Mouse (Mus musculus): ENCODE measurements at regions not wholly inside any gene's neighbourhood (a gene's known extent, or its start where the extent isn't known, plus 50 kb on each side); places are given as distances from the start of the nearest gene placed in this dataset.

DNA sequence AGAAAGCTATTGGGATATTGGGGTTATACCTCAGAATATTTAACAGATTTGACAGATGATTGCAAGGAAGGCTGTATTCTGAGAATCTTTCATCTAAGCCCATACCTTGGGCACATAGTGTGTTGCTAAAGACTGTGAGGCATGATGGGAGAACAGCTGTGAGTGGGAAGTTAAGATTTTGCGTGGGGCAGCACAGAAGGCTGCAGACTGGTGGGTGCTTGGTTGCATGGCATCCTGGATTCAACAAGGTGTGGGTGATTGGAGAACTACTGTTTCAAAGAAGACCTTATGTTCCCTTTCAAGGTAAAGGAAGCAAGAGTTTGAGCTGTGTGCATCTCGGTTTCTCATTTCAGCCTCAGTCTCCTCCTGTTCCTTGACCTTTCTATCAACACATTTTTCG lies 584.8 kb downstream of the Sh2d4b start:
- ATAC-seq, result no peak
- Histone ChIP-seq H3K9ac (replicated peaks) (no peak overlapping the region), H3K4me2 (replicated peaks) (no peak overlapping the region), H3K36me3 (no peaks in the 10 kb centered on the region), H3K27me3 (no peaks in the 10 kb centered on the region), H3K4me3 (replicated peaks) (no peak overlapping the region), H3K27ac (no peak overlapping the region), H3K4me1 (replicated peaks) (no peaks in the 10 kb centered on the region), H3K9me3 (no peaks in the 10 kb centered on the region)
- 85% methylated on average over 3 of the region's 3 CpGs for WGBS

DNA sequence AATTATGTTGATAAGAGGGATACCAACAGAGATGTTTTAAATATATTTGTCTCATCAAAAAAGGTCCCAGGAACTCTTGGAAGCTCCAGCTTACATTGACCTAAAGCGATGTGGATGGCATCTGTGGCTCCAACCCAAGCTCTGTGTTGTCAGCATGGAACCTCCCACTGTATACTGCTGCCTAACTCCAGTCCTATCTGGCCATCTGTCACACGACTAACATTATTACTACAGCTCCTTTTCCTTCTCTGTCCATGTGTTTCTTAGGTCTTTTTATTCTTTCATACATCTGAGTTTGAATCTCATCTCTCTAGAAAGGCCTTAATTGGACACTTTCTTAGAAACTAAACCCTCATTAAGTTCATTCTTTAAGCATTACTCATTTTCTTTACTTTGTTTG lies 613.9 kb downstream of the Sh2d4b start:
- no peaks in the 10 kb centered on the region for H3K4me1 ChIP-seq (replicated peaks)
- WGBS, result 88% methylated on average over 2 of the region's 2 CpGs
- ATAC-seq, result no peak
- H3K27me3 ChIP-seq, result no peaks in the 10 kb centered on the region
- H3K36me3 ChIP-seq, result no peaks in the 10 kb centered on the region
- no peak overlapping the region for H3K27ac ChIP-seq
- H3K9ac ChIP-seq (replicated peaks), result no peak overlapping the region
- H3K4me2 ChIP-seq (replicated peaks), result no peak overlapping the region
- H3K4me3 ChIP-seq (replicated peaks), result no peak overlapping the region
- H3K9me3 ChIP-seq, result no peaks in the 10 kb centered on the region

DNA sequence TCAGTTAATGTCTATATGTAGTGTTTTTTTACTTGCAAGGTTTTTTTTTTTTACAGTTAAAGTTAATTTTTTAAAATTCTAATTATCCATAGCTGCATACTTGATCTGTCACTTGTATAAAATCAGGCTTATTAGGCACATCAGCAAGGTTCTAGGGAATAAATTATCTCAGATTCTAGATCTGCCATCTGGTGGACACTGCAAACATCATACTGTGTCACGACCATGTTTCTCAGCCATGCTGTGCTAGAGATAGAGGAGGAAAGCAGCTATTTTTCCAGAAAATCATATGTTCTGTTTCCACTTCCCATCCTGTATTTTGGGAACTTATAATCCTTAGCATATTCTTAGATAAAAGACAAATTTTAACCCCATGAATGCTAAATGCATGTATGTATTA lies 617.7 kb downstream of the Sh2d4b start:
- no peak overlapping the region for H3K27ac ChIP-seq
- H3K4me3 ChIP-seq (replicated peaks), result no peak overlapping the region
- no peak overlapping the region for H3K4me2 ChIP-seq (replicated peaks)
- H3K4me1 ChIP-seq (replicated peaks), result no peaks in the 10 kb centered on the region
- 0 out of 2 replicates have a peak, but pooled peaks have one; percentile 58 for ATAC-seq
- H3K9ac ChIP-seq (replicated peaks), result no peak overlapping the region
- no peaks in the 10 kb centered on the region for H3K36me3 ChIP-seq
- H3K27me3 ChIP-seq, result no peaks in the 10 kb centered on the region
- no peaks in the 10 kb centered on the region for H3K9me3 ChIP-seq
- WGBS, result 56% methylated on average over 1 of the region's 1 CpGs

DNA sequence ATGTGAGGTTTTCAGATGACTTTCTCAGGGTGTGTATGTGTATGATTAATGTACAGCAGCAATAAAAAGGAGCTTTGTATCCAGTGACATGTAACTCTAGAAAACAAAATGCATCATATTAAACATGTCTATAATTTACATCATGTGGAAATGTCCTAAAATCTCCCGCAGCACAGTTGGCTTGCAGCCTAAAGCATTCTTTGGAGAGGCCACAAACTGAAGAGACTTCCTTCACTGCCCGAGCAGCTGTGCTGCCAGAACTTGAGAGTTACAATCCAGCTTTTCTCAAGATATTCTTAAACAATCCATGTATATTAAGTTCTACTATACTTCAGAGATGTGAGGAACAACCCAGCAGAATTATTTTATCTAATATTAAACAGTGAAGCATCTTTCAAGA lies 631.4 kb downstream of the Sh2d4b start:
- ATAC-seq, result no peak
- Histone ChIP-seq H3K4me2 (replicated peaks) (no peak overlapping the region), H3K36me3 (no peaks in the 10 kb centered on the region), H3K9ac (replicated peaks) (no peak overlapping the region), H3K4me1 (replicated peaks) (no peaks in the 10 kb centered on the region), H3K4me3 (replicated peaks) (no peak overlapping the region), H3K27me3 (no peaks in the 10 kb centered on the region), H3K27ac (no peak overlapping the region), H3K9me3 (no peaks in the 10 kb centered on the region)
- WGBS, result 81% methylated on average over 2 of the region's 2 CpGs

DNA sequence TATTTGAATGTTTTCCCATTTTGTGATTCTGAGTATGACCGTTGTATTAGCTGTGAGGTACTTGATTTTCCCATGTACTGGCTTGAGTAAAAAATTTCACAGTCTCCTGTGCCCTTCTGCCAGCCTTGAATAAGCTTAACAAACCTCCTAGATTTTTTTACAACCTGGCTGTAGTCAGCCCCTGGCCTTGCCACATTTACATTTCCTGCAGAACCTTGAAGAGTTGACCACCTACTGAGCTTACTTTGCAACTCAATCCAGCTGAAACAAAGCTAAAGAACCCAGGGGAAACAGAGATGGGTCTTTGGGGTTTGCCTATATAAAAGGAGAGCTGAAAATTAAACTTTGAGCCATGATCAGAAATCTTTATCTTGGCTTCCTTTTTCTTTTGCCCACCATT lies 661.0 kb downstream of the Sh2d4b start:
- no peaks in the 10 kb centered on the region for H3K36me3 ChIP-seq
- no peak overlapping the region for H3K27ac ChIP-seq
- H3K4me1 ChIP-seq (replicated peaks), result no peaks in the 10 kb centered on the region
- 63% methylated on average over 1 of the region's 1 CpGs for WGBS
- no peak overlapping the region for H3K9ac ChIP-seq (replicated peaks)
- no peaks in the 10 kb centered on the region for H3K27me3 ChIP-seq
- no peaks in the 10 kb centered on the region for H3K9me3 ChIP-seq
- no peak overlapping the region for H3K4me3 ChIP-seq (replicated peaks)
- H3K4me2 ChIP-seq (replicated peaks), result no peak overlapping the region
- no peak for ATAC-seq

DNA sequence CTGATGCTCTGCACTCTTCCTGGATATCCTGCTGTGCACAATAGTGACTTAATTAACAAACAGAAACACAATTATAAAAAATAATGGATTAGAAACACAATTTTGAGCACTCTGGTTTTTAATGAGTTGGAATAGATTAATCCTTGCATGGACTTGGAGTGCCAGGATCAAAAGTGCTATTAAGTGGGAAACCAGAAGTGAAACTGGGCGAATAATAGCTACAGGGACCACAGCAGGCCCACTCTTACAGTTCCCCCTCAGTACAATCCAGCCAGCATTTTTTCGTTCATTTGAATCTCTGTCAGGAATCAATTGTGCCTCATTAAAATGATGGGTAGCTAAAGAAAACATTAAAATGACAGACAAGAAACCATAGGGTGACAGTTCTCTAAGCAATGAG lies 668.7 kb downstream of the Sh2d4b start:
- H3K27me3 ChIP-seq, result no peaks in the 10 kb centered on the region
- H3K4me2 ChIP-seq (replicated peaks), result no peak overlapping the region
- H3K27ac ChIP-seq, result no peak overlapping the region
- no peak overlapping the region for H3K9ac ChIP-seq (replicated peaks)
- no peaks in the 10 kb centered on the region for H3K4me1 ChIP-seq (replicated peaks)
- WGBS, result 62% methylated on average over 2 of the region's 2 CpGs
- no peak overlapping the region for H3K4me3 ChIP-seq (replicated peaks)
- no peak for ATAC-seq
- H3K36me3 ChIP-seq, result no peaks in the 10 kb centered on the region
- no peaks in the 10 kb centered on the region for H3K9me3 ChIP-seq
